15 mouse cellular contexts compared by ENCODE assay signal in the genomic region with DNA sequence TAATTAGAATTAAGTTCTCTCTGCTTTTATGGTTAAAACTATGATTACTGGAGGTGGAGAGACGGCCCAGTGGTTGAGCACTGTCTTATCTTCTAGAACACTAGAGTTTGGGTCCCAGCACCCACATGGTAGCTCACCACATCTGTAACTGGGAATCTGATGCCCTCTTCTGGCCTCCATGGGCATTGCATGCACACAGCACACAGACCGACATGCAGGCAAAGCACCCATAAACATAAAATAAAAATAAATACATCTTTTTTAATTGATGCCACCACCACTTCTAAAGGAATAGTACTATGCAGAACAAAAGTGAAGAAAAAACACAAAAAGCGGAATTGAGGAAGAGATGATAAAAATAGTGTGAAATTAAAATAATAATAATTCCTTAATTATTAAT.
DNase-seq lines count a peak whose midpoint lies in the region; ATAC-seq and TF ChIP-seq lines count a peak whose summit lies in the region.
"Had no signal": no experiment of that assay in that cellular context is flagged by ENCODE, and none has a peak within 500 bp of the region (broad histone marks: within the 10 kb centered on the region; RNA-seq: fewer than 3 reads in every experiment).

No protein-coding gene starts in this region.

- intact Hi-C loops in gastrocnemius, adult 2 months (cut with DNase I): no loop called here

- no peaks in the 10 kb centered on the region for H3K27me3 ChIP-seq in liver, postnatal 0 days (ENCODE audit: insufficient read depth, low read length)
- H3K27me3 ChIP-seq: hindbrain, embryonic 15.5 days; kidney, embryonic 15.5 days; midbrain, embryonic 12.5 days; neural tube, embryonic 15.5 days had no signal

- no peak for TF ChIP-seq EP300 in liver, postnatal 0 days (IDR thresholded peaks at IDR 0.05; ENCODE audit: low read depth)

- H3K9ac ChIP-seq in liver, postnatal 0 days (replicated peaks): no peak overlapping the region
- H3K9ac ChIP-seq: hindbrain, embryonic 15.5 days; kidney, embryonic 15.5 days; midbrain, embryonic 12.5 days; neural tube, embryonic 15.5 days had no signal

- H3K4me1 ChIP-seq in liver, postnatal 0 days (ENCODE audit: insufficient read depth): peaks cover 6% of the 10 kb centered on the region
- no peaks in the 10 kb centered on the region for H3K4me1 ChIP-seq in bone marrow, adult 2 months (ENCODE audit: control insufficient read depth, insufficient read depth, low read length)
- H3K4me1 ChIP-seq: hindbrain, embryonic 15.5 days; midbrain, embryonic 12.5 days; neural tube, embryonic 15.5 days had no signal

- H3K27ac ChIP-seq in gastrocnemius, adult 2 months: no peak overlapping the region
- H3K27ac ChIP-seq in liver, postnatal 0 days (ENCODE audit: low read depth): no peak overlapping the region
- no peak overlapping the region for H3K27ac ChIP-seq in bone marrow, adult 2 months (ENCODE audit: control insufficient read depth, insufficient read depth, low read depth, low read length, poor library complexity)
- H3K27ac ChIP-seq: hindbrain, embryonic 15.5 days; kidney, embryonic 15.5 days; limb, embryonic 10.5 days; midbrain, embryonic 12.5 days; neural tube, embryonic 15.5 days had no signal

- H3K36me3 ChIP-seq in liver, postnatal 0 days (replicated peaks; ENCODE audit: insufficient read depth, low read length): no peaks in the 10 kb centered on the region
- H3K36me3 ChIP-seq: hindbrain, embryonic 15.5 days; kidney, embryonic 15.5 days; limb, embryonic 10.5 days; midbrain, embryonic 12.5 days; neural tube, embryonic 15.5 days had no signal

- no peak for TF ChIP-seq POLR2A in bone marrow, adult 2 months (IDR thresholded peaks at IDR 0.05; ENCODE audit: borderline replicate concordance, control insufficient read depth, low read depth, low read length)

- ATAC-seq in liver, postnatal 0 days: no peak

- H3K9me3 ChIP-seq in liver, postnatal 0 days (ENCODE audit: low read length): peaks cover 5% of the 10 kb centered on the region; the same call in 1 of the 2 replicates
- H3K9me3 ChIP-seq: hindbrain, embryonic 15.5 days; limb, embryonic 10.5 days; neural tube, embryonic 15.5 days had no signal

- no peak for DNase-seq in gastrocnemius, adult 2 months
- no peak for DNase-seq in gastrocnemius, adult 8-10 months (ENCODE audit: low spot score in 2 of 2)
- DNase-seq in liver, postnatal 0 days: no peak
- no peak for DNase-seq in liver
- peak; percentile 13 for DNase-seq in A20 (ENCODE audit: low read depth, low spot score)
- no peak for DNase-seq in adipocyte (ENCODE audit: low spot score)
- DNase-seq in cerebellum, adult 8-10 months: no peak
- DNase-seq: adrenal gland, postnatal 14 days; cerebellum, adult 18-20 months had no signal

- 91% methylated on average over 3 of the region's 3 CpGs for WGBS in liver, postnatal 0 days (ENCODE audit: insufficient replicate concordance)
- WGBS in bone marrow, adult 2 months: 89% methylated on average over 3 of the region's 3 CpGs

- H3K4me3 ChIP-seq in gastrocnemius, adult 2 months: no peak overlapping the region
- H3K4me3 ChIP-seq in liver, postnatal 0 days (ENCODE audit: low read depth, low read length): no peak overlapping the region
- no peak overlapping the region for H3K4me3 ChIP-seq in bone marrow, adult 2 months (replicated peaks; ENCODE audit: control insufficient read depth, low read depth, low read length)
- H3K4me3 ChIP-seq: hindbrain, embryonic 15.5 days; kidney, embryonic 15.5 days; limb, embryonic 10.5 days; midbrain, embryonic 12.5 days; neural tube, embryonic 15.5 days had no signal

- peak; percentile 38; the same call in 1 of the 2 replicates for TF ChIP-seq CTCF in gastrocnemius, adult 2 months (IDR thresholded peaks at IDR 0.05)
- peak; percentile 47; the same call in 1 of the 2 replicates for TF ChIP-seq CTCF in liver, postnatal 0 days (IDR thresholded peaks at IDR 0.05; ENCODE audit: low read depth)
- TF ChIP-seq CTCF in bone marrow, adult 2 months (IDR thresholded peaks at IDR 0.05; ENCODE audit: control insufficient read depth, insufficient read depth, low read length): 0 out of 2 replicates have a peak, but pooled peaks have one; percentile 30

- H3K4me2 ChIP-seq in liver, postnatal 0 days (ENCODE audit: low read depth, low read length): no peak overlapping the region
- H3K4me2 ChIP-seq: hindbrain, embryonic 15.5 days; kidney, embryonic 15.5 days; midbrain, embryonic 12.5 days; neural tube, embryonic 15.5 days had no signal
